Mouse (Mus musculus) erythroblast, embryonic 14.5 days (primary cell): Measurements from ENCODE around the gene Rbfox3. TPM values are rescaled to one million over a fixed set of nuclear protein-coding genes. Genes with fewer than 3 reads are reported as not detected.

Experiments used
- H3K27me3 ChIP-seq: 2 replicates; pipeline ENCODE4 v1.6.1; 2012; ENCODE audit warnings: inconsistent platforms; ENCODE audit not compliant: control insufficient read depth
- H3K36me3 ChIP-seq: 2 replicates; pipeline ENCODE4 v1.6.1; 2012; ENCODE audit warnings: mild to moderate bottlenecking, inconsistent platforms; ENCODE audit not compliant: control insufficient read depth
- H3K4me1 ChIP-seq: 2 replicates; pipeline ENCODE4 v1.6.1; 2012; ENCODE audit warnings: inconsistent platforms; ENCODE audit not compliant: control insufficient read depth
- H3K4me3 ChIP-seq: replicated peaks from 2 replicates; pipeline ENCODE3; 2012; ENCODE audit warnings: moderate library complexity, mild to moderate bottlenecking, inconsistent platforms
- H3K9me3 ChIP-seq: 2 replicates; pipeline ENCODE4 v1.6.1; 2012; ENCODE audit warnings: low read length, inconsistent platforms, mixed read lengths; ENCODE audit not compliant: control insufficient read depth
- GATA1 ChIP-seq: IDR thresholded peaks from 2 replicates; pipeline ENCODE4 v1.6.1; 2012; ENCODE audit warnings: low read length, inconsistent platforms, mixed read lengths
- TAL1 ChIP-seq: IDR thresholded peaks from 3 replicates; pipeline ENCODE4 v1.6.1; 2012; ENCODE audit warnings: low read length, inconsistent platforms, mixed read lengths
- polyA plus RNA-seq: library from polyadenylated mRNA; stranded (reverse); fragments of >175 nt; gene quantifications from 2 replicates; pipeline ENCODE4 v1.2.3, GENCODE M21; 2012

Rbfox3 gene
- polyA plus RNA-seq, 1 experiment, result 0.02 TPM

DNA sequence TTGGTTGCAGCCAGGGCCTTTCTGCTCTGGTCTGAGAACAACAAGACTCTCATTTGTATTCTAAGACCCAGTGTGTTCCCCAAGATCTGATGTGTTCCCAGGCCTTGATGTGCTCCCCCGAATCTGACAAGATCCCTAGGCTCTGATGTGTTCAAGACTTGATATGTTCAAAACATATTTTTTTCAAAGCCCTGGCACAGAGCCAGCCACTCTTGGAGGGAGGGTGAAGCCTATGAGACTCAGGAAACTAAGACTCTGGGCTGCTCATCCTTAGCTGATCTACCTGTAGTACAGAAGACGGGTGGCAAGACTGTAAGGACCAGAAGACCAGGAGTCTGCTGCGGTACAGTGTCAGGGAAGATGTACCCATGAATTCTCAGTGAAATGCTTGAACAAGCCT is 264.5 kb downstream of the Rbfox3 start:
- H3K36me3 ChIP-seq, result no peaks in the 10 kb centered on the region
- no peaks in the 10 kb centered on the region for H3K4me1 ChIP-seq
- H3K9me3 ChIP-seq, result no peaks in the 10 kb centered on the region; the same call in 1 of the 2 replicates
- no peak overlapping the region for H3K4me3 ChIP-seq
- no peaks in the 10 kb centered on the region; the same call in 1 of the 2 replicates for H3K27me3 ChIP-seq
- TF ChIP-seq GATA1 (no peak), TAL1 (no peak)

DNA sequence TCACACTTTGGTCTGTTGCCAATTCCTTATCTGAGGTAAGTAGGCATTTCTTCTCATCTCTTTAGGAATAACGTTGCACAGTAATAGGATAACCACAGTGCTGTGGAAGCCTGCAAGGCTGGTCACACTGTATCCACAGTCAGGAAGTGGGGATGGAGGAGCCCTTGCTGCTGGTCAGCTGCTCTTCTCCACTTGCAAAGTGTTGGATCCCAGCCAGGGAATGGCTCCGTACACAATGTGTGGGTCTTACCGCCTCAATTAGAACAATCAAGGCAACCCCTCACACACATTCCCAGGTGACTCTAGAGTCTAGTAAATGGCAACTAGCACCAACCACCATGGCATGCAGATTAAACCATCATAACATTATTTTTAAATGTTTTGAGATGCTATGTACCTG is 266.2 kb downstream of the Rbfox3 start:
- Histone ChIP-seq H3K4me3 (no peak overlapping the region), H3K27me3 (no peaks in the 10 kb centered on the region; the same call in 1 of the 2 replicates), H3K9me3 (no peaks in the 10 kb centered on the region; the same call in 1 of the 2 replicates), H3K4me1 (no peaks in the 10 kb centered on the region), H3K36me3 (no peaks in the 10 kb centered on the region)
- TF ChIP-seq TAL1 (no peak), GATA1 (no peak)

DNA sequence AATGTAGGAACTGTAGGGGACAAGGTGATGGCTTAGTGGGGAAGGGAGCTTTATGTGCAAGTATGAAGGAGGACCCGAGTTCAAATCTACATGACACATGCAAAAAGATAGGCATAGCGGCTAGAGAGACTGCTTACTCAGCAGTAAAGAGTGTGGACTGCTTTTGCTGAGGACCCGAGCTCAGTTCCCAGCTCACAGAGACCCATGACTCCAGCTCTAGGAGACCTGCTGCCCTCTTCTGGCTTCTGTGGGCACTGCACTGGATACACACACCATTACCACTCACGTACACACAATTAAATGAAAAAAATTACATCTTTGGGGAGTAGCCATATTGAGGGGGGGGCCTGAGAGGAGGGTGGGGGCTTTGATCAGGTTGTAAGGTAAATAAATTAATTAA is 270.7 kb downstream of the Rbfox3 start:
- TF ChIP-seq GATA1, result no peak
- TF ChIP-seq TAL1, result no peak
- H3K4me1 ChIP-seq, result no peaks in the 10 kb centered on the region
- no peak overlapping the region for H3K4me3 ChIP-seq
- H3K9me3 ChIP-seq, result no peaks in the 10 kb centered on the region
- H3K36me3 ChIP-seq, result no peaks in the 10 kb centered on the region
- no peaks in the 10 kb centered on the region for H3K27me3 ChIP-seq

DNA sequence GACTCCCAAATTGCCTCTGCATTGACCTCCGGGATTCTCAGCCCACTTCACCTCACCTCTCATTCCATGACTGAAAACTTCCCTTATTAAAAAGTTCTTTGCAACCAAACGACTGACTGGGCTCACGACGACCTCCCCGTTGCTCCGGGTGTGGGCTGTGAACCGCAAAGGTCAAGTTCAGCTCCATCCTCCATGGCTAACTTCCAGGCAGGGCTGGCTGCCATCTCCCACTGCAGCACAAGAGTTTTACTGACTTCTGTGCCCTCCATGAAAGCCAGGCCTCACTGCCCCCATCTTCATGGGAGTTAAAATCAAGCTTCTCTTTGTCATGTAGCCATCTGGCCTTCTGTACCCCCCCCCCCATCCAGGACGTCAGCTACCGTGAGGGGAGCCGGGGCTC is 273.7 kb downstream of the Rbfox3 start:
- H3K4me3 ChIP-seq, result no peak overlapping the region
- no peaks in the 10 kb centered on the region for H3K36me3 ChIP-seq
- TF ChIP-seq GATA1 (no peak), TAL1 (no peak)
- H3K27me3 ChIP-seq, result no peaks in the 10 kb centered on the region
- no peaks in the 10 kb centered on the region for H3K9me3 ChIP-seq
- no peaks in the 10 kb centered on the region for H3K4me1 ChIP-seq

DNA sequence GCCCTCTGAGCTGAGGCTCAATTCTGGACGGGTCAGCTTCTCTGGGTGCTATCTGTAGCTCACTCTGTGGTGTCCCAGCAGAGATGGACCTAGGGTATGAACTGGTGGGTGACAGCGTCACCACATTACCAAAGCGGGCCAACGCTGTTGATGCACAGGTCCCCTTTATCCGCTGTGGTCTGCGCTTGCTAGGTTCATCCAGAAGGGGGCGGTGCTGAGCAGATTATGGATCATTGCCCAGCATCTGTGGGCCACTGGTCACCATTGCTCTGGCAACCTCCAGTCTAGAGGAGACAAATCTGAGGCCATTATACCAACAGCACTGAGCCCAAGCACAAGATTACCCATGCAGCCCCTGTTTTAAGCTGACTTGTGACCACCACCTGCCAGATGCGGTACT is 276.8 kb downstream of the Rbfox3 start:
- Histone ChIP-seq H3K36me3 (no peaks in the 10 kb centered on the region), H3K4me3 (no peak overlapping the region), H3K27me3 (no peaks in the 10 kb centered on the region), H3K4me1 (no peaks in the 10 kb centered on the region), H3K9me3 (no peaks in the 10 kb centered on the region)
- no peak for TF ChIP-seq TAL1
- TF ChIP-seq GATA1, result no peak

DNA sequence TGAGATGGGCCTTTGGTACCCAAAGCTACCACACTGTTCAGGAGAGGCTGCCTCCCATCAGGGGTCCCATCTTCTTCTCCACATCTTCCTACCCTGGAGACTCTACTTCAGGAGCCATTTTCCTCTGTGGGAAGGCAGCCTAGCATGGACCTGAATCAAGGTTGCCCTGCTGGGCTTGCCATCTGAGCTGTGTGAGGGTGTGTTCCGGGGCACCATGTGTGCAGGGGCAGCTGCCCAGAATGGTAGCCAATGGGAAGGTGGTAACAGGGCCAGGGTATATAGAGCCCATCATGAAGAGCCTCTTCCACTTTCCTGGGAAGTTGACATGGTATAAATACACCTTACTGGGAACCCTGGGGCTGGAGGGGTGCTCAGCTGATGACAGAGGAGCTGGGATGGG is 281.7 kb downstream of the Rbfox3 start:
- no peak for TF ChIP-seq GATA1
- no peak for TF ChIP-seq TAL1
- no peak overlapping the region for H3K4me3 ChIP-seq
- H3K9me3 ChIP-seq, result no peaks in the 10 kb centered on the region
- H3K27me3 ChIP-seq, result no peaks in the 10 kb centered on the region
- H3K4me1 ChIP-seq, result no peaks in the 10 kb centered on the region
- no peaks in the 10 kb centered on the region for H3K36me3 ChIP-seq

DNA sequence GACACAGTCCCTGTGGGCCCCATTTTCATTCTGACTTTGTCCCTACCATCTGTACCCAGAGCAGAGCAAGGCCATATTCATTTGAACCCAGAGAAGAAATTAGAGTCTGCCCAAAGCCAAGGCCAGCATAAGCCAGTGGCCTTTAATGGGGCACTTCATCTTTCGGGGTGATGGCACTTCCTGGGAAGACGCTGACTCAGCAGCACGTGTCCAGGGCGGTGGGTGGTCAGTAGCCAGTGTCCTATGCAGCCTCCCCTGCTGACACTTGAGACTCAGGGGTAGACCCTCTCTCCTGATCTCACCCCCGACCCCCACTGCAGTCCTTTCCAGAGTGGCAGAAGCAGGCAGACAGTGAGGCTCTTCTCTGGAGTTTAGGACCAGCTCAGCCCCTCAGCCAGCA is 283.9 kb downstream of the Rbfox3 start:
- Histone ChIP-seq H3K4me1 (no peaks in the 10 kb centered on the region), H3K9me3 (no peaks in the 10 kb centered on the region), H3K36me3 (no peaks in the 10 kb centered on the region), H3K27me3 (no peaks in the 10 kb centered on the region), H3K4me3 (no peak overlapping the region)
- TF ChIP-seq GATA1, result no peak
- no peak for TF ChIP-seq TAL1

DNA sequence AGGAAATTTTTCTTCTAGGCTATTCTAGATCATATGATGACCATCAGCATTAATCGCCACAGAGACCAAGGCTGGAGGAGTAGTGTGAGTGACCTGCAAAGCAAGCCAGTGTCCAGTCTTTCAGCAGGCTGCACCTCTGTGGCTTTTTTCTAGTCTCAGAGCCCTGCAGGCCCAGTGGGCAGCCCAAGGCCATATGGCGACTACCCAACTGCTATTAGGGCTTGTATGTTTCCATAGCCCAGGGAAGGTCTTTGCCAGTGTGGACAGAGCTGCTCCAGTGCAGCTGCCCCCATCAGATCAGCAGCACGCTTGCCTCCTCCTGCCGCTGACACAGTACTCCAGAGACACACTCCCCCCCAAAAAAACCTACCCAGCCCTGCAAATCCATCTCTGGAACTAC is 290.5 kb downstream of the Rbfox3 start:
- no peaks in the 10 kb centered on the region for H3K27me3 ChIP-seq
- H3K4me3 ChIP-seq, result no peak overlapping the region
- H3K4me1 ChIP-seq, result no peaks in the 10 kb centered on the region
- no peaks in the 10 kb centered on the region for H3K9me3 ChIP-seq
- TF ChIP-seq GATA1 (no peak), TAL1 (no peak)
- H3K36me3 ChIP-seq, result no peaks in the 10 kb centered on the region

DNA sequence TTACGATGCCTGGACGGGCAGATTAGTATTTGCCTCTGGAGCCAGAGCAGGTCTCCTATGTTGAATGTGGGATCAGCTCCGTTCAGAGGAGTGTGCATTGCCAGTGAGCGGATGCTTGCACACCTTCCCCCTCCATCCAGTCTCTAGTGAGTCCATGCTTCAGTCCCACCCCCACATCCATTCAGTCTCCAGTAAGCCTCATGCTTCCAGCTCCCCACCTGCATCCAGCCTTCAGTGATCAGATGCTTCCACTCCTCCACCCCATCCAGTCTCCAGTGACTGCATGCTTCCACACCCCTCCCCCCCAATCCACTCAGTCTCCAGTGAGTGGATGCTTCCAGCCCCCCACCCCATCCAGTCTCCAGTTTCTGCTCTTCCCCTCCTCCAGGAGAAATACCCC is 297.3 kb downstream of the Rbfox3 start:
- H3K36me3 ChIP-seq, result no peaks in the 10 kb centered on the region
- no peaks in the 10 kb centered on the region for H3K9me3 ChIP-seq
- H3K4me3 ChIP-seq, result no peak overlapping the region
- no peak for TF ChIP-seq GATA1
- TF ChIP-seq TAL1, result no peak
- H3K4me1 ChIP-seq, result no peaks in the 10 kb centered on the region
- H3K27me3 ChIP-seq, result peaks cover 4% of the 10 kb centered on the region; the same call in 1 of the 2 replicates

DNA sequence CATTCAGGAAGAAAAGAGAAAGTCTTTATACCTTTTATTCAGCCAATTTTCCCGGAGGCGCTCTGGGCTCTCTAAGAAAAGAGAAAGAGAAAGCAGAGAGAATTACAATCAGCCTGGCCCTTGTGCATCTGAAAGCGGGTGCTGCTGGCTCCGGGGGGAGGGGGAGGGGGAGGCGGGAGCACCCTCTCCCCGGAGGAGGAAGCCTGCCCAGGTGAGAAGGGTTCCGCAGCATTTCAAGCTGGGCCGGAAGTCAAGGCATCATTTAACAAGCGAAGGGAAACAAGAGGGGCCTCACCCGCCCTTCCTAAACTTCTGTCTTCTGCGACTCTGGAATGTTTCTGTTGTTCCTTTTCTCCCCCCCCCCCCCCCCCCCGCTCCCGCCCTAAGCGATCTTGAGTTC is 301.3 kb downstream of the Rbfox3 start:
- TF ChIP-seq GATA1 (no peak), TAL1 (no peak)
- Histone ChIP-seq H3K4me3 (no peak overlapping the region), H3K4me1 (no peaks in the 10 kb centered on the region), H3K36me3 (no peaks in the 10 kb centered on the region), H3K9me3 (peaks cover 4% of the 10 kb centered on the region; the same call in 1 of the 2 replicates), H3K27me3 (peaks cover 7% of the 10 kb centered on the region; the same call in 1 of the 2 replicates)
